Mouse (Mus musculus) erythroid progenitor cell, adult 5-6 weeks (primary cell): ENCODE data around the gene Xpnpep3. TPM values are rescaled to one million over a fixed set of nuclear protein-coding genes. Genes with fewer than 3 reads are reported as not detected.
A peak's percentile ranks its signal among the peaks of the same experiment; 100 is the strongest.

Experiments used
- ATAC-seq: replicated peaks from 2 replicates; pipeline ENCODE4 v1.8.0; 2016; ENCODE audit warnings: moderate number of reproducible peaks, mild to moderate bottlenecking, moderate TSS enrichment, inconsistent platforms; ENCODE audit not compliant: poor library complexity, low FRiP score, severe bottlenecking
- total RNA-seq, 2 experiments: library from RNA; stranded (forward) in 1 of 2; stranded (reverse) in 1 of 2; fragments of 150-400 nt in 1 of 2; fragments of 186-747, 209-891 nt in 1 of 2; gene quantifications; 2 replicates each; pipeline versions ENCODE4 v1.2.3 to v1.2.4; 2015 to 2017; ENCODE audit warnings: low replicate concordance in 2 of 2

Gene Xpnpep3
- total RNA-seq, 2 experiments from 2014 or later: 12.6 to 20.8 TPM

- ATAC-seq: no peak
These were observed 5.6 kb upstream of the Xpnpep3 start for GRCm38 (mm10) chr15:81394211-81394915.

- ATAC-seq: no peak
These were observed 1.7 kb upstream of the Xpnpep3 start for GRCm38 (mm10) chr15:81398189-81398588.

GRCm38 (mm10) chr15:81399297-81399637, 671 bp upstream of the Xpnpep3 start:
- ATAC-seq: peak; percentile 45

GRCm38 (mm10) chr15:81405008-81405407, 5.1 kb downstream of the Xpnpep3 start:
- no peak for ATAC-seq

- ATAC-seq: no peak
These were observed 8.3 kb downstream of the Xpnpep3 start, which contains the start of gene Dnajb7 for GRCm38 (mm10) chr15:81408199-81408598. Gene Dnajb7, minus strand, starts transcription at chr15:81408299.

- ATAC-seq: peak; percentile 84
These were observed 16.9 kb downstream of the Xpnpep3 start for GRCm38 (mm10) chr15:81416763-81417310.

- ATAC-seq: peak; percentile 44; the same call in 1 of the 2 replicates
These were observed 18.1 kb downstream of the Xpnpep3 start for GRCm38 (mm10) chr15:81418065-81418464.

GRCm38 (mm10) chr15:81421454-81421853, 21.5 kb downstream of the Xpnpep3 start:
- ATAC-seq: no peak

GRCm38 (mm10) chr15:81422156-81422681, 22.3 kb downstream of the Xpnpep3 start:
- ATAC-seq: no peak

GRCm38 (mm10) chr15:81425311-81425710, 25.4 kb downstream of the Xpnpep3 start:
- ATAC-seq: no peak

- ATAC-seq: no peak
These were observed 28.0 kb downstream of the Xpnpep3 start for GRCm38 (mm10) chr15:81427947-81428346.

- ATAC-seq: no peak
These were observed 31.3 kb downstream of the Xpnpep3 start for GRCm38 (mm10) chr15:81431195-81431594.

GRCm38 (mm10) chr15:81438345-81438744, 38.4 kb downstream of the Xpnpep3 start:
- no peak for ATAC-seq

GRCm38 (mm10) chr15:81439236-81439635, 39.3 kb downstream of the Xpnpep3 start:
- no peak for ATAC-seq

GRCm38 (mm10) chr15:81448463-81448862, 48.5 kb downstream of the Xpnpep3 start:
- ATAC-seq: peak; percentile 89

GRCm38 (mm10) chr15:81461523-81461922, 61.6 kb downstream of the Xpnpep3 start:
- no peak for ATAC-seq

- ATAC-seq: no peak
These were observed 65.2 kb downstream of the Xpnpep3 start for GRCm38 (mm10) chr15:81465016-81465660.

- peak; percentile 96 for ATAC-seq
These were observed 66.2 kb downstream of the Xpnpep3 start, which contains the start of gene Rbx1 for GRCm38 (mm10) chr15:81465901-81466737. Gene Rbx1, plus strand, starts transcription at chr15:81466296.

- ATAC-seq: peak; percentile 49
These were observed 66.8 kb downstream of the Xpnpep3 start for GRCm38 (mm10) chr15:81466738-81467113.

GRCm38 (mm10) chr15:81470735-81471134, 70.8 kb downstream of the Xpnpep3 start:
- ATAC-seq: no peak
